Mouse (Mus musculus) testis, adult 2 months (tissue): ENCODE measurements around the gene Fn1.

Experiments used
- CTCF ChIP-seq: fragments of 200-500 bp; IDR thresholded peaks from 2 replicates; pipeline ENCODE4 v1.5.1; 2012; ENCODE audit warnings: low read depth, mild to moderate bottlenecking, inconsistent platforms, low read length, moderate library complexity; ENCODE audit not compliant: control insufficient read depth, insufficient read depth, insufficient replicate concordance
- POLR2A ChIP-seq: fragments of 200-500 bp; IDR thresholded peaks from 2 replicates; pipeline ENCODE4 v1.6.1; 2012; ENCODE audit warnings: low read depth, mild to moderate bottlenecking, inconsistent platforms, low read length, moderate library complexity; ENCODE audit not compliant: control insufficient read depth

GRCm38 (mm10) chr1:71605751-71606150 is 47.2 kb downstream of the Fn1 start:
- TF ChIP-seq POLR2A = no peak
- TF ChIP-seq CTCF = no peak
